Mouse (Mus musculus): ENCODE results near the gene Gm45837. TPM values are rescaled to one million over a fixed set of nuclear protein-coding genes. Genes with fewer than 3 reads are reported as not detected.

Gene Gm45837
- polyA plus RNA-seq, 1 experiment from 2014 or later: not detected

GRCm38 (mm10) chr7:101499251-101499650 is 88.6 kb downstream of the Gm45837 start:
- DNase-seq (no peak), ATAC-seq (ENCODE audit: insufficient read depth) (no peak)
- no peak overlapping the region for H3K4me3 ChIP-seq (ENCODE audit: low read depth, low read length)
- H3K4me1 ChIP-seq (ENCODE audit: insufficient read depth): no peaks in the 10 kb centered on the region
- no peak overlapping the region for H3K4me2 ChIP-seq
- no peaks in the 10 kb centered on the region for H3K9me3 ChIP-seq (ENCODE audit: low read depth, low read length)
- WGBS: 27% methylated on average over 10 of the region's 10 CpGs
- peaks cover 8% of the 10 kb centered on the region for H3K27me3 ChIP-seq (ENCODE audit: insufficient read depth, low read length)
- no peak overlapping the region for H3K9ac ChIP-seq
- H3K27ac ChIP-seq (ENCODE audit: low read depth): no peak overlapping the region
- H3K36me3 ChIP-seq (ENCODE audit: insufficient read depth): no peaks in the 10 kb centered on the region
- no peak for TF ChIP-seq CTCF (IDR thresholded peaks at IDR 0.05; ENCODE audit: low read depth)

- WGBS: 67% methylated on average over 9 of the region's 9 CpGs
- ATAC-seq (ENCODE audit: insufficient read depth): no peak
These were observed 89.0 kb downstream of the Gm45837 start for GRCm38 (mm10) chr7:101499701-101500100.

GRCm38 (mm10) chr7:101501236-101501635 is 90.5 kb downstream of the Gm45837 start:
- no peaks in the 10 kb centered on the region for H3K4me1 ChIP-seq (ENCODE audit: insufficient read depth)
- H3K9me3 ChIP-seq (ENCODE audit: low read depth, low read length): no peaks in the 10 kb centered on the region
- peaks cover 13% of the 10 kb centered on the region for H3K27me3 ChIP-seq (ENCODE audit: insufficient read depth, low read length)
- H3K9ac ChIP-seq: no peak overlapping the region
- no peak overlapping the region for H3K4me2 ChIP-seq
- ATAC-seq (ENCODE audit: insufficient read depth) (no peak), DNase-seq (no peak)
- H3K4me3 ChIP-seq (ENCODE audit: low read depth, low read length): no peak overlapping the region
- H3K36me3 ChIP-seq (ENCODE audit: insufficient read depth): no peaks in the 10 kb centered on the region
- no peak overlapping the region for H3K27ac ChIP-seq (ENCODE audit: low read depth)
- 80% methylated on average over 6 of the region's 6 CpGs for WGBS
- no peak for TF ChIP-seq CTCF (IDR thresholded peaks at IDR 0.05; ENCODE audit: low read depth)

More at GRCm38 (mm10) chr7:101499701-101500100, 89.0 kb downstream of the Gm45837 start:
- Histone ChIP-seq H3K36me3 (ENCODE audit: insufficient read depth) (no peaks in the 10 kb centered on the region), H3K9me3 (ENCODE audit: low read depth, low read length) (no peaks in the 10 kb centered on the region), H3K4me3 (ENCODE audit: low read depth, low read length) (no peak overlapping the region), H3K27ac (ENCODE audit: low read depth) (no peak overlapping the region), H3K9ac (no peak overlapping the region), H3K27me3 (ENCODE audit: insufficient read depth, low read length) (peaks cover 9% of the 10 kb centered on the region), H3K4me1 (ENCODE audit: insufficient read depth) (no peaks in the 10 kb centered on the region), H3K4me2 (no peak overlapping the region)
- no peak for TF ChIP-seq CTCF (IDR thresholded peaks at IDR 0.05; ENCODE audit: low read depth)
- no peak for DNase-seq

GRCm38 (mm10) chr7:101501675-101502074 is 91.0 kb downstream of the Gm45837 start:
- ATAC-seq (ENCODE audit: insufficient read depth): no peak
- no peaks in the 10 kb centered on the region for H3K36me3 ChIP-seq (ENCODE audit: insufficient read depth)
- no peak overlapping the region for H3K4me2 ChIP-seq
- no peak overlapping the region for H3K4me3 ChIP-seq (ENCODE audit: low read depth, low read length)
- peaks cover 13% of the 10 kb centered on the region; the same call in 1 of the 2 replicates for H3K27me3 ChIP-seq (ENCODE audit: insufficient read depth, low read length)
- H3K9ac ChIP-seq: no peak overlapping the region
- whole genome bisulfite sequencing: 65% methylated on average over 6 of the region's 6 CpGs
- no peaks in the 10 kb centered on the region for H3K4me1 ChIP-seq (ENCODE audit: insufficient read depth)
- no peak overlapping the region for H3K27ac ChIP-seq (ENCODE audit: low read depth)
- peak; percentile 54 for TF ChIP-seq CTCF (IDR thresholded peaks at IDR 0.05; ENCODE audit: low read depth)
- no peaks in the 10 kb centered on the region for H3K9me3 ChIP-seq (ENCODE audit: low read depth, low read length)
- peak; percentile 21 for DNase-seq

- Histone ChIP-seq H3K4me2 (no peak overlapping the region), H3K4me3 (ENCODE audit: low read depth, low read length) (no peak overlapping the region), H3K9ac (no peak overlapping the region), H3K27ac (ENCODE audit: low read depth) (no peak overlapping the region), H3K4me1 (ENCODE audit: insufficient read depth) (no peaks in the 10 kb centered on the region), H3K27me3 (ENCODE audit: insufficient read depth, low read length) (peaks cover 8% of the 10 kb centered on the region; the same call in 1 of the 2 replicates), H3K9me3 (ENCODE audit: low read depth, low read length) (no peaks in the 10 kb centered on the region), H3K36me3 (ENCODE audit: insufficient read depth) (no peaks in the 10 kb centered on the region)
- WGBS: 22% methylated on average over 8 of the region's 8 CpGs
- peak; percentile 83 for DNase-seq
- ATAC-seq (ENCODE audit: insufficient read depth): no peak
- TF ChIP-seq CTCF (IDR thresholded peaks at IDR 0.05; ENCODE audit: low read depth): peak; percentile 91
These were observed 92.7 kb downstream of the Gm45837 start for GRCm38 (mm10) chr7:101503351-101503750.

- H3K36me3 ChIP-seq (ENCODE audit: insufficient read depth): no peaks in the 10 kb centered on the region
- H3K4me1 ChIP-seq (ENCODE audit: insufficient read depth): no peaks in the 10 kb centered on the region
- 27% methylated on average over 7 of the region's 7 CpGs for WGBS
- DNase-seq (no peak), ATAC-seq (ENCODE audit: insufficient read depth) (no peak)
- H3K27me3 ChIP-seq (ENCODE audit: insufficient read depth, low read length): peaks cover 8% of the 10 kb centered on the region; the same call in 1 of the 2 replicates
- no peak overlapping the region for H3K4me3 ChIP-seq (ENCODE audit: low read depth, low read length)
- no peaks in the 10 kb centered on the region for H3K9me3 ChIP-seq (ENCODE audit: low read depth, low read length)
- H3K4me2 ChIP-seq: no peak overlapping the region
- no peak overlapping the region for H3K27ac ChIP-seq (ENCODE audit: low read depth)
- H3K9ac ChIP-seq: no peak overlapping the region
- no peak for TF ChIP-seq CTCF (IDR thresholded peaks at IDR 0.05; ENCODE audit: low read depth)
These were observed 93.1 kb downstream of the Gm45837 start for GRCm38 (mm10) chr7:101503803-101504202.

- H3K9ac ChIP-seq: no peak overlapping the region
- no peaks in the 10 kb centered on the region for H3K9me3 ChIP-seq (ENCODE audit: low read depth, low read length)
- peak; percentile 50; the same call in 1 of the 2 replicates for ATAC-seq (ENCODE audit: insufficient read depth)
- H3K27ac ChIP-seq (ENCODE audit: low read depth): no peak overlapping the region
- TF ChIP-seq CTCF (IDR thresholded peaks at IDR 0.05; ENCODE audit: low read depth): no peak
- peak overlapping the region; percentile 14; the same call in 1 of the 2 replicates for H3K4me3 ChIP-seq (ENCODE audit: low read depth, low read length)
- H3K36me3 ChIP-seq (ENCODE audit: insufficient read depth): no peaks in the 10 kb centered on the region
- 13% methylated on average over 24 of the region's 24 CpGs for WGBS
- no peaks in the 10 kb centered on the region for H3K4me1 ChIP-seq (ENCODE audit: insufficient read depth)
- peak; percentile 62 for DNase-seq
- H3K4me2 ChIP-seq: peak overlapping the region; percentile 55
- H3K27me3 ChIP-seq (ENCODE audit: insufficient read depth, low read length): peaks cover 8% of the 10 kb centered on the region; the same call in 1 of the 2 replicates
These were observed 93.8 kb downstream of the Gm45837 start for GRCm38 (mm10) chr7:101504507-101504906.

All from lung, embryonic 14.5 days (tissue).